Mouse (Mus musculus) erythroblast, embryonic 14.5 days (primary cell): ENCODE measurements around the gene Samd11. TPM values are rescaled to one million over a fixed set of nuclear protein-coding genes. Genes with fewer than 3 reads are reported as not detected.
A peak's percentile ranks its signal among the peaks of the same experiment; 100 is the strongest.

ENCODE experiments used
- H3K27me3 ChIP-seq: 2 replicates; pipeline ENCODE4 v1.6.1; 2012; ENCODE audit warnings: inconsistent platforms; ENCODE audit not compliant: control insufficient read depth
- H3K36me3 ChIP-seq: 2 replicates; pipeline ENCODE4 v1.6.1; 2012; ENCODE audit warnings: mild to moderate bottlenecking, inconsistent platforms; ENCODE audit not compliant: control insufficient read depth
- H3K4me1 ChIP-seq: 2 replicates; pipeline ENCODE4 v1.6.1; 2012; ENCODE audit warnings: inconsistent platforms; ENCODE audit not compliant: control insufficient read depth
- H3K4me3 ChIP-seq: replicated peaks from 2 replicates; pipeline ENCODE3; 2012; ENCODE audit warnings: moderate library complexity, mild to moderate bottlenecking, inconsistent platforms
- H3K9me3 ChIP-seq: 2 replicates; pipeline ENCODE4 v1.6.1; 2012; ENCODE audit warnings: low read length, inconsistent platforms, mixed read lengths; ENCODE audit not compliant: control insufficient read depth
- GATA1 ChIP-seq: IDR thresholded peaks from 2 replicates; pipeline ENCODE4 v1.6.1; 2012; ENCODE audit warnings: low read length, inconsistent platforms, mixed read lengths
- TAL1 ChIP-seq: IDR thresholded peaks from 3 replicates; pipeline ENCODE4 v1.6.1; 2012; ENCODE audit warnings: low read length, inconsistent platforms, mixed read lengths
- polyA plus RNA-seq: library from polyadenylated mRNA; stranded (reverse); fragments of >175 nt; gene quantifications from 2 replicates; pipeline ENCODE4 v1.2.3, GENCODE M21; 2012

The Samd11 gene
- polyA plus RNA-seq, 1 experiment, result 81.7 TPM

DNA sequence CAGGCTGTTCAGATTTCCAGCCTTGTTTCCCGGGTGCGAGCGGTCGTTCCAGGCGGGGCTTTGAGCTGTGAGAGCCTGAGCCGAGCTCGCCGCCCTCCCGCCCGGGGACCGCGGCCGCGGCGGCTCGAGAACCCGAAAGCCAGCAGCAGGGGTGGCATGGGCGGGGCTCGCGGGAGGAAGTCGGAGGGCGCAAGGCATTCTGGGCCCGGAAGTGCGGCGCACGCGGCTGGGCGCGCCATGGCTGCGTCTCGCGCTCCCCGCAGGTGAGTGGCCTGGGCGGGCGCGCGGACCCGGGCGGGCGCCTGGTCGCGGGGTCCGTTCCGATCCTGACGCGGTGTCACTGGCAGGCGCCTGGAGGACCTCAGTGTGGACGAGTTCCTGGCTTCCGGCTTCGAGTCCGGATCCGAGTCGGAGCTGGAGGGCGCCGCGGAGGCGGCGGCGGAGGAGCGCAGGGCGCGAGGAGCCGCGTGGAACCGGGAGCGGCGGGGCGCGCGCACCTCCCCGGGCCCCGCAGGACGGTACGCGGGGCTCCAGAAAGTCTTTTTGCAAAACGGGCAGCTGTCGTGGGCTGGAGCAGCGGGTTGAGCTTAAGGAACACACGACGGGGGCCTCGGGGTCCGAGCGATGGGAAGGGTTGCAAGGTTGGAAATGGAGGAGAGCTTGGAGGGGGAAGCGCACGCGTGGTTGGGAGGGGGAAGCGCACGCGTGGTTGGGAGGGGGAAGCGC lies 19.5 kb downstream of the Samd11 start, which contains the start of gene Noc2l:
Gene Noc2l (plus strand): TSS at position 203 of the 726 bp plus-strand sequence.
- no peak for TF ChIP-seq TAL1
- no peak for TF ChIP-seq GATA1
- peaks cover 63% of the 10 kb centered on the region for H3K4me1 ChIP-seq
- no peaks in the 10 kb centered on the region for H3K27me3 ChIP-seq
- peak within 1 kb of the TSS; percentile 82 for H3K4me3 ChIP-seq
- H3K36me3 ChIP-seq, result peaks cover 70% of the 10 kb centered on the region
- H3K9me3 ChIP-seq, result no peaks in the 10 kb centered on the region

DNA sequence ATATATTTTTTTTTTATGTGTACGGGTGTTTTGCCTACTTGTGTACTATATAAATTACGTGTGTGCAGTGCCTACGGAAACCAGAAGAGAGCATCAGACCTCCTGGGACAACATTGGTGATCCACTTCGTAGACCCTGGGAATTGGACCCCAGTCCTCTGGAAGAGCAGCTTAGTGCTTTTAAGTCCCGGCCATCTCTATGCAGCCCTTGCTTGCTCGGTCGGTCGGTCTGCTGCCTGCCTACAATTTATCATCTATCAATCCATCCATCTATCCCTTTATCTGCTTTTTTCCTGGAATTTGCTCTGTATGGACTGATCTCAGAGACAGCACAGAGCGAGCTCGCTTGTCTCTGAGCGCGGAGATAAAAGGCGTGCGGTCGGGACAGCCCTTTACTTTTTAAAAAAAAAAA lies 20.1 kb downstream of the Samd11 start:
- peak overlapping the region; percentile 82 for H3K4me3 ChIP-seq
- peaks cover 62% of the 10 kb centered on the region for H3K4me1 ChIP-seq
- no peaks in the 10 kb centered on the region for H3K9me3 ChIP-seq
- no peaks in the 10 kb centered on the region for H3K27me3 ChIP-seq
- TF ChIP-seq GATA1, result no peak
- no peak for TF ChIP-seq TAL1
- H3K36me3 ChIP-seq, result peaks cover 70% of the 10 kb centered on the region

DNA sequence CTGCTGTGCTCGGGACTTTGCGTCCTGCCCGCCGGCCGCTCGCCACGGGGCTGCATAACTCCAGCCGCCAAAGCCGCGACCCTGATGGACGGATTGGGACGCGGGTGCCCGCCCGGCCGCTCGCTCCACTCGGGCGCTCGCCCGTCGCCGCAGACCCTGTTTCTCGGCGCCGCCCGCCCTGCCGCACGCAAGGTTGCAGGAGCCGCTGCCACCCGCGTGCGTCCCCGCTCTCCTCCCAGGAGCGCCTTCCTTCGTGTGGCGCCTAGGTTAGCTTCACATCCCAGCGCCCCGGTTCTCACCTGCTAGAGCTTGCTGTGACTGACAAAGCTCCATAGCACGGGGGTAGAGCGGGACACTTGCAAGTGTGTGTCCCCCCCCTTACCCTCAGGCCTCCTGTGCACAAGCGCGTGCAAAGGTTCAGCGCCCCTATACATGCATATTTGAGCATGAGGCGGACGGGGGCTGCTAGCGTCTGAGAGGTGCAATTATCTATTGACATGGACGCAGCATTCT lies 20.7 kb downstream of the Samd11 start, which contains the start of gene Plekhn1:
Gene Plekhn1 (minus strand): TSS at position 157 of the 513 bp plus-strand sequence.
- Histone ChIP-seq H3K27me3 (no peaks in the 10 kb centered on the region), H3K4me1 (peaks cover 59% of the 10 kb centered on the region), H3K36me3 (peaks cover 70% of the 10 kb centered on the region), H3K4me3 (peak within 1 kb of the TSS; percentile 82), H3K9me3 (no peaks in the 10 kb centered on the region)
- TF ChIP-seq GATA1, result no peak
- TF ChIP-seq TAL1, result no peak

DNA sequence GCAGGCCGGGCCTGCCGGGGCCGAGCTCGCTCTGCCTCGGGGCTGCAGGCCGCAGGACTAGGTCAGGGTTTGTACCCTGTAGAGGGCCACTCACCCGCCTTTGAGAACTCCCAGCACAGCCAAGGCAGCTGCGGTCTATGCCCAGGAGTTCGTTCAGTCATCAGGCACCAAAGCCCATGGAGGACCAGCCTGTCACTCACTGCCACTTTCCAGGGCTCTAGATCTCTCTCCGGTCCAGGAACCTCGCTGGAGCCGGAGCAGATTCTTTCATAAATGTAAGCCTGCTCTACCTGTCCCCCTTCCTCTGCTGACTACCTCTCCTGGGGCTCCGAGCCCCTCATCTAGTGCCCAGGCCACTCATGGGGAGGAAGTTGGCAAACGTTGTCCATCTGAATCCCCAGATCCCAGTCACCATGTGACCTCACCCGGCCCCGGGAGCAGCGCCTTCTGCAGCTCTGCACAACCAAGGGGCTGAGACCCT lies 21.4 kb downstream of the Samd11 start:
- peak overlapping the region; percentile 82 for H3K4me3 ChIP-seq
- no peaks in the 10 kb centered on the region for H3K9me3 ChIP-seq

DNA sequence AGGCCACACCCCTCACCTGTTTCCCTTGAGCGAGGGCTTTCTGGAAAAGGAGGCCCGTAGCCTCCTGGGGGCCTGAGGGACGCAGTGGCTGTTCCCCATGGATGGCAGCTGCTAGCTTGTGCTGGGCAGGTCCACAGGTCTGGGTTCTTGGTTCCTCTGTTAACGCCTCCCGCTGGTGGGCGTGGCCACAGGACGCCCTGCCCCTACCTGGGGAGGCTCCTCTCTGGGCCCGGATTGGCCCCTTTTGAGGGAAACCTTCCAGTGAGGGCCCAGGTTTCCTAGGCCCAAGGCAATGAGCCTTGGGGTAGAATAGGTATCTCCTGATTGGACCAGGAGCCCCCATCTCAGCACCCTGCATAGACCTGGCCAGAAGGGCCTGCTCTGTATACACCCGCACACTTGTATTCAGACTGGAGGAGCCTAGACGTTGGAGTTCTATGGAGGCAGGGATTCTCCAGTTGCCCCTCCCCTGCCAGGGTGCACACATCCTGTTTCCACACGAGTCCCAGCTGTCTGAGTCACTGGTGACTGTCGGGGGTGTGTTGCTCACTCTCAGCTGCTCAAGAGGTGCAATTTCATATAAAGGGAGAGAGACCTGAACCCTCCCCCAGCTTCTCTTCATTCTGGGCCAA lies 26.9 kb downstream of the Samd11 start:
- TF ChIP-seq GATA1 (no peak), TAL1 (no peak)
- Histone ChIP-seq H3K4me1 (peaks cover 28% of the 10 kb centered on the region), H3K36me3 (peaks cover 46% of the 10 kb centered on the region), H3K27me3 (no peaks in the 10 kb centered on the region), H3K4me3 (no peak overlapping the region), H3K9me3 (no peaks in the 10 kb centered on the region)

More for the DNA sequence above, 21.4 kb downstream of the Samd11 start:
- H3K4me1 ChIP-seq, result peaks cover 54% of the 10 kb centered on the region
- TF ChIP-seq TAL1 (no peak), GATA1 (no peak)
- no peaks in the 10 kb centered on the region for H3K27me3 ChIP-seq
- H3K36me3 ChIP-seq, result peaks cover 70% of the 10 kb centered on the region

DNA sequence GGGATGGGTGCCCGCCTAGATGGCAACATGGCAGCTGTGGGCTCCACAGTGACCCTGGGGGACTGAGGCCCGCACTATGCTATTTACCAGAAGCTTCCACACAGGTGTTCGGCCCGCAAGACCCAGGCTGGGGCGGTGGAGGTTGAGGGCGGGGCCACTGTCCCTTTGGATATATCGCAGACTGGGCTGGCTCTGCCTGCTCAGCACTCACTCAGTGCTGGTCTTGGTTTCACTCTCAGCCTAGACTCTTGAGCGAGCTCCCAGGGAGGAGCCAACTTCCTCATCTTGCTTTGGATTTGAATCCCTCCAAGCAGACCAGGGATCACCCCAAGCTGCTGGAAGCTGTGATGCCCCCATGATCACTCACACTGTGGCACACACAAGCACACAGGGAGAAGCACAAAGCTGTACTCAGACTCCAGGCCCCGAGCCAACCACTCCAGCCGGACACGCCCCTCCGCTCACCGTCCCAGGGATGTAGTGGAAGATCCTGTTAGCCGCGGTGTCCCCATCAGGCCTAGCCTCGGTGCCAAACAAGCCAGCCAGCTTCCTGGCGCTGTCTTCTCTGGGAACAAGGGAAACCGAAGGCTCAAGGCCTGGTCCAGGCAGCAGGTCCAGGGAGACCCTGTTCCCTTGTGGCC lies 27.6 kb downstream of the Samd11 start:
- peaks cover 40% of the 10 kb centered on the region for H3K36me3 ChIP-seq
- H3K4me3 ChIP-seq, result no peak overlapping the region
- peaks cover 22% of the 10 kb centered on the region for H3K4me1 ChIP-seq
- no peaks in the 10 kb centered on the region for H3K9me3 ChIP-seq
- H3K27me3 ChIP-seq, result no peaks in the 10 kb centered on the region
- no peak for TF ChIP-seq GATA1

DNA sequence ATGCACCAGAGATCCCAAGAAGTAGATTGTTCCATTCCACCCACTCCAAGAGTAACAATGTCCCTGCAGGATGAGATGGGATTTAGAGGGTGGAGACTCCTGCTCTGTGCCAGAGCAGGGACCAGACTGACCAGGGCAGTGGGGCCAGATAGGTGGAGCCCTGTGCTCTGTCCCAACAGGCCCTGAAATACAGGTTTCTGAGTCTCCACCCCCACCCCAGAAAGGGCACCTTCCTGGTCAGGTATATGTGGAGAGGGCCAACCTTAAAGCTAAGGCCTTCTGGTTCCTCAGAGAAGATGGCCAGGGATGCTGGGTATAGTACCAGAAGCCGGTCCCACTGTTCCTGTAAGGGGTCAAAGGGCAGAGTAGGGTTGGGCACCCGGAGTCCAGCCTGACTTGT lies 31.2 kb downstream of the Samd11 start:
- Histone ChIP-seq H3K36me3 (peaks cover 4% of the 10 kb centered on the region), H3K4me1 (peaks cover 21% of the 10 kb centered on the region), H3K9me3 (no peaks in the 10 kb centered on the region), H3K27me3 (no peaks in the 10 kb centered on the region), H3K4me3 (no peak overlapping the region)
- TF ChIP-seq GATA1 (no peak), TAL1 (no peak)

DNA sequence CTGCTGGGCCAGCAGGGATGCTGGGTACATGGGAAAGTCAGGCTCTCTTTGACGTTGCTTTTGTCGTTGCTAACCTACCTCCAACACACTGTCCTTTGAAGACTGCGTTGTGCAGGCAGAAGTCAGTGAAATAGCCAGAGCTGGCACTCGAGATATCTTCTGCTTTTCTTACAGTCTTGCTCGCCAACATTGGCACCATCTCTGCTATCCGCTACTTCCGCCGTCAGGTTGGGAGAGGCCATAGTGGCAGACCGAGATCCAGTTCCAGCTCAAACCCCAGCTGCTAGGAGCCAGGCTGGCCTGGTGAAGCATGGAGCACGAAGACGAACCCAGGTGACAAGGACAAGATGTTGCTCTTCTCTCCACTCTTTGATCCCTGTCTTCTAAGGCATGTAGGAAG lies 35.5 kb downstream of the Samd11 start:
- peaks cover 5% of the 10 kb centered on the region for H3K4me1 ChIP-seq
- H3K36me3 ChIP-seq, result no peaks in the 10 kb centered on the region
- H3K9me3 ChIP-seq, result no peaks in the 10 kb centered on the region
- peaks cover 4% of the 10 kb centered on the region for H3K27me3 ChIP-seq
- TF ChIP-seq GATA1 (no peak), TAL1 (no peak)
- no peak overlapping the region for H3K4me3 ChIP-seq

DNA sequence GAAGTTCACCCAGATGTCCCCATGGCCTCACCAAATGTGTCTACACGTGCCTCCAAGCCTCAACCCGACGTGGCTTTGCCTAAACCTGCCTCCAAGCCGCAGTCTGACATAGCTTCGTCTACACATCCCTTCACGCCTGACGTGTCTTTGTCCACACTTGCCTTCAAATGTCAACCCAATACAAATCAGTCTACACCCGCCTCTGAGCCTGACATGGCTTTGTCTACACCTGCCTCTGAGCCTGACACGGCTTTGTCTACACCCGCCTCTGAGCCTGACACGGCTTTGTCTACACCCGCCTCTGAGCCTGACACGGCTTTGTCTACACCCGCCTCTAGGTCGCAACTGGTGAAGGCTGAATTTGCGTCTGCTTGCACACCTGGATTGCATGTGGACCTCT lies 37.6 kb downstream of the Samd11 start:
- Histone ChIP-seq H3K36me3 (no peaks in the 10 kb centered on the region), H3K27me3 (peaks cover 4% of the 10 kb centered on the region), H3K9me3 (no peaks in the 10 kb centered on the region), H3K4me1 (peaks cover 5% of the 10 kb centered on the region), H3K4me3 (no peak overlapping the region)
- no peak for TF ChIP-seq TAL1
- no peak for TF ChIP-seq GATA1
